9 mouse cellular contexts compared by ENCODE assay signal in the genomic region with DNA sequence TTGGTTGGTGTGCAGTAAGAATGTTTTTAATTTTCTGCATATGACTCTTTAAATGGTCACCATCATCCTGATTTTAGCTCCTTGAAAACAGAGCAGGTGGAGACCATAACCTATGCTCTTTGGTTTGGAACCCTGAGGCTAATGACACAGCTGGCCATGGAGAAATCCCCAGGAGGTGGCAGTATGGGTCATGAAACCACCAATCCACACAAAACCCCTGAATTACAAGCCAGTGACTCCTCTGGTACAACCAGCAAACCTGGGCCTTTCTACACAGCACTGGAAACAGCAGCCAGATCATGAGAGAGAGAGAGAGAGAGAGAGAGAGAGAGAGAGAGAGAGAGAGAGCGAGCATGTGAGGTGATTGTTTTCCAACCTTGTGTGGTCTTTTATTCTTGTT. TPM values are rescaled to one million over a fixed set of nuclear protein-coding genes. Genes with fewer than 3 reads are reported as not detected.
DNase-seq lines count a peak whose midpoint lies in the region; ATAC-seq and TF ChIP-seq lines count a peak whose summit lies in the region.
"Had no signal": no experiment of that assay in that cellular context is flagged by ENCODE, and none has a peak within 500 bp of the region (broad histone marks: within the 10 kb centered on the region; RNA-seq: fewer than 3 reads in every experiment).

No protein-coding gene starts in this region.

- H3K27ac ChIP-seq in intestine, embryonic 16.5 days (ENCODE audit: low read length): no peak overlapping the region
- no peak overlapping the region for H3K27ac ChIP-seq in limb, embryonic 14.5 days (replicated peaks; ENCODE audit: low read depth, low read length)
- H3K27ac ChIP-seq in neural tube, embryonic 14.5 days (ENCODE audit: low read depth, low read length): no peak overlapping the region
- H3K27ac ChIP-seq in forebrain, embryonic 11.5 days (ENCODE audit: low read depth, low read length): no peak overlapping the region
- H3K27ac ChIP-seq: neural tube, embryonic 12.5 days had no signal

- ATAC-seq in intestine, embryonic 16.5 days: 0 out of 2 replicates have a peak, but pooled peaks have one; percentile 37
- ATAC-seq in limb, embryonic 14.5 days (ENCODE audit: low FRiP score, low read depth): peak; percentile 62
- peak; percentile 63; the same call in 1 of the 2 replicates for ATAC-seq in neural tube, embryonic 14.5 days (ENCODE audit: low read depth)
- no peak for ATAC-seq in forebrain, embryonic 11.5 days (replicated peaks; ENCODE audit: low FRiP score)

- H3K36me3 ChIP-seq in intestine, embryonic 16.5 days (ENCODE audit: control insufficient read depth, insufficient read depth, low read length): no peaks in the 10 kb centered on the region
- H3K36me3 ChIP-seq in limb, embryonic 14.5 days (ENCODE audit: control insufficient read depth, insufficient read depth, low read length): no peaks in the 10 kb centered on the region
- no peaks in the 10 kb centered on the region for H3K36me3 ChIP-seq in neural tube, embryonic 14.5 days (ENCODE audit: control insufficient read depth, insufficient read depth, low read length)
- H3K36me3 ChIP-seq in forebrain, embryonic 11.5 days (ENCODE audit: control insufficient read depth, insufficient read depth, low read length): no peaks in the 10 kb centered on the region
- H3K36me3 ChIP-seq: neural tube, embryonic 12.5 days had no signal

- H3K4me1 ChIP-seq in intestine, embryonic 16.5 days (ENCODE audit: control insufficient read depth, insufficient read depth, low read length): no peaks in the 10 kb centered on the region
- H3K4me1 ChIP-seq in limb, embryonic 14.5 days (ENCODE audit: control insufficient read depth, insufficient read depth, low read length): peaks cover 5% of the 10 kb centered on the region
- no peaks in the 10 kb centered on the region for H3K4me1 ChIP-seq in neural tube, embryonic 14.5 days (ENCODE audit: control insufficient read depth, insufficient read depth, low read length)
- H3K4me1 ChIP-seq in forebrain, embryonic 11.5 days (replicated peaks; ENCODE audit: control insufficient read depth, insufficient read depth, low read length): no peaks in the 10 kb centered on the region
- H3K4me1 ChIP-seq: neural tube, embryonic 12.5 days had no signal

- no peaks in the 10 kb centered on the region for H3K27me3 ChIP-seq in intestine, embryonic 16.5 days (replicated peaks; ENCODE audit: control insufficient read depth, insufficient read depth, low read length)
- H3K27me3 ChIP-seq in limb, embryonic 14.5 days (ENCODE audit: control insufficient read depth, insufficient read depth, low read length): no peaks in the 10 kb centered on the region
- H3K27me3 ChIP-seq in neural tube, embryonic 14.5 days (ENCODE audit: control insufficient read depth, insufficient read depth, low read length): no peaks in the 10 kb centered on the region
- no peaks in the 10 kb centered on the region for H3K27me3 ChIP-seq in forebrain, embryonic 11.5 days (ENCODE audit: control insufficient read depth, insufficient read depth, low read length)
- H3K27me3 ChIP-seq: neural tube, embryonic 12.5 days had no signal

- TF ChIP-seq POLR2A in limb, embryonic 14.5 days (IDR thresholded peaks at IDR 0.05; ENCODE audit: borderline replicate concordance, extremely low read depth, insufficient read depth, insufficient read length): no peak

- H3K4me3 ChIP-seq in intestine, embryonic 16.5 days (ENCODE audit: low read length): no peak overlapping the region
- H3K4me3 ChIP-seq in limb, embryonic 14.5 days (replicated peaks; ENCODE audit: low read length): no peak overlapping the region
- H3K4me3 ChIP-seq in neural tube, embryonic 14.5 days (ENCODE audit: low read depth, low read length): no peak overlapping the region
- no peak overlapping the region for H3K4me3 ChIP-seq in forebrain, embryonic 11.5 days (ENCODE audit: low read depth, low read length)
- H3K4me3 ChIP-seq: neural tube, embryonic 12.5 days had no signal

- no peaks in the 10 kb centered on the region for H3K9me3 ChIP-seq in intestine, embryonic 16.5 days (ENCODE audit: control insufficient read depth, low read length)
- H3K9me3 ChIP-seq in limb, embryonic 14.5 days (ENCODE audit: control insufficient read depth, low read length): no peaks in the 10 kb centered on the region
- H3K9me3 ChIP-seq in neural tube, embryonic 14.5 days (ENCODE audit: control insufficient read depth, low read length): no peaks in the 10 kb centered on the region
- H3K9me3 ChIP-seq in forebrain, embryonic 11.5 days (ENCODE audit: control insufficient read depth, low read length): no peaks in the 10 kb centered on the region
- H3K9me3 ChIP-seq: neural tube, embryonic 12.5 days had no signal

- H3K4me2 ChIP-seq in intestine, embryonic 16.5 days (ENCODE audit: low read depth, low read length): no peak overlapping the region
- H3K4me2 ChIP-seq in limb, embryonic 14.5 days (replicated peaks; ENCODE audit: low read depth, low read length, severe bottlenecking): no peak overlapping the region
- H3K4me2 ChIP-seq in neural tube, embryonic 14.5 days (ENCODE audit: low read depth, low read length): no peak overlapping the region
- no peak overlapping the region for H3K4me2 ChIP-seq in forebrain, embryonic 11.5 days (ENCODE audit: low read depth, low read length, severe bottlenecking)
- H3K4me2 ChIP-seq: neural tube, embryonic 12.5 days had no signal

- WGBS in intestine, embryonic 16.5 days: 50% methylated on average over 1 of the region's 1 CpGs
- 55% methylated on average over 1 of the region's 1 CpGs for WGBS in limb, embryonic 14.5 days
- 74% methylated on average over 1 of the region's 1 CpGs for WGBS in neural tube, embryonic 14.5 days
- 100% methylated on average over 1 of the region's 1 CpGs for WGBS in forebrain, embryonic 11.5 days

- H3K9ac ChIP-seq in intestine, embryonic 16.5 days (ENCODE audit: low read depth, low read length): no peak overlapping the region
- no peak overlapping the region for H3K9ac ChIP-seq in limb, embryonic 14.5 days (ENCODE audit: low read depth, low read length, severe bottlenecking)
- H3K9ac ChIP-seq in neural tube, embryonic 14.5 days (replicated peaks; ENCODE audit: low read depth, low read length): no peak overlapping the region
- H3K9ac ChIP-seq in forebrain, embryonic 11.5 days (ENCODE audit: low read length): no peak overlapping the region
- H3K9ac ChIP-seq: neural tube, embryonic 12.5 days had no signal

- DNase-seq in right cerebral cortex, adult 18-20 months: peak; percentile 43
- no peak for DNase-seq in right cerebral cortex, postnatal 14 days
- DNase-seq in adrenal gland, adult 18-20 months (ENCODE audit: low spot score in 2 of 2): peak; percentile 40 to 47
- peak; percentile 49 for DNase-seq in embryo, embryonic 9.5 days (ENCODE audit: extremely low spot score)
- DNase-seq in limb, embryonic 14.5 days (ENCODE audit: low spot score): peak; percentile 54
- no peak for DNase-seq in forebrain, embryonic 11.5 days (ENCODE audit: low spot score)

RNA-seq across cellular contexts. Expression of a gene that starts 38.2 kb away (rescaled TPM):
- 100 to 1,000 TPM in 1 of 2 experiments, 10 to 100 TPM in 1; 93.2 to 108 TPM for total RNA-seq in adrenal gland, adult 18-20 months (2021)
- polyA plus RNA-seq in intestine, embryonic 16.5 days (2015; fragmentation: Nextera tagmentation; extraction: Ambion mirVana): 92.8 and 98.7 TPM in 2 replicates
- polyA plus RNA-seq in limb, embryonic 14.5 days (2012; rRNA removed): 220 and 231 TPM in 2 replicates
- polyA plus RNA-seq in limb, embryonic 14.5 days (2014; fragmentation: Nextera tagmentation; extraction: Ambion mirVana): 255 and 281 TPM in 2 replicates
- 28.8 and 60.2 TPM in 2 replicates for polyA plus RNA-seq in neural tube, embryonic 14.5 days (2014; fragmentation: Nextera tagmentation; extraction: Ambion mirVana)
- 36.1 and 38.9 TPM in 2 replicates for polyA plus RNA-seq in forebrain, embryonic 11.5 days (2014; fragmentation: Nextera tagmentation; extraction: Ambion mirVana)

RNA-seq across cellular contexts. Expression of a gene that starts 38.4 kb away (rescaled TPM):
- total RNA-seq in adrenal gland, adult 18-20 months (2021): 1 to 10 TPM; 6.7 to 7.2 TPM
- 6.3 and 12.4 TPM in 2 replicates for polyA plus RNA-seq in intestine, embryonic 16.5 days (2015; fragmentation: Nextera tagmentation; extraction: Ambion mirVana)
- polyA plus RNA-seq in limb, embryonic 14.5 days (2012; rRNA removed): 0.89 and 1.00 TPM in 2 replicates
- 1.1 and 2.2 TPM in 2 replicates for polyA plus RNA-seq in limb, embryonic 14.5 days (2014; fragmentation: Nextera tagmentation; extraction: Ambion mirVana)
- polyA plus RNA-seq in neural tube, embryonic 14.5 days (2014; fragmentation: Nextera tagmentation; extraction: Ambion mirVana): 0.27 and 0.68 TPM in 2 replicates
- not detected in 2 replicates for polyA plus RNA-seq in forebrain, embryonic 11.5 days (2014; fragmentation: Nextera tagmentation; extraction: Ambion mirVana)

Comparison
In these comparisons a context has a peak if more than half of its experiments do, and no peak if none do; other contexts are left out.
1. DNase-seq: peak in right cerebral cortex, adult 18-20 months (single experiment), adrenal gland, adult 18-20 months (2 of 2), embryo, embryonic 9.5 days (single experiment) and limb, embryonic 14.5 days (single experiment); none in right cerebral cortex, postnatal 14 days (single experiment) and forebrain, embryonic 11.5 days (single experiment).